Mouse (Mus musculus) Patski (cell line): ENCODE measurements at regions not wholly inside any gene's neighbourhood (a gene's known extent, or its start where the extent isn't known, plus 50 kb on each side); places are given as distances from the start of the nearest gene placed in this dataset.
A peak's percentile ranks its signal among the peaks of the same experiment; 100 is the strongest.

Experiments used
- ATAC-seq: fragments of 100-300 bp; one replicate; pipeline ENCODE4 v1.8.0; 2021
- CTCF ChIA-PET: fragments of 350-600 bp; sonication (Branson Sonifier 250); formaldehyde crosslinking; loops from one replicate; lab custom pipeline; 2022; ENCODE audit warnings: inconsistent platforms; lab: Charles Lee
- POLR2A ChIA-PET: fragments of 350-600 bp; sonication (Branson Sonifier 250); formaldehyde crosslinking; loops from one replicate; lab custom pipeline; 2022; ENCODE audit warnings: antibody characterized with exemption, inconsistent platforms; lab: Charles Lee
- DNase-seq: peaks from one replicate; pipeline ENCODE4 v3.0.0-alpha.2; 2011; ENCODE audit warnings: low read depth, low spot score
- H3K27me3 ChIP-seq: fragments of 371-371 bp; one replicate; pipeline ENCODE4 v1.5.1; 2021
- CTCF ChIP-seq: fragments of 100-300 bp; IDR thresholded peaks from one replicate; pipeline ENCODE4 v1.5.1; 2021
- in situ Hi-C: fragments of 300-500 bp; cut with MboI; formaldehyde crosslinking; loops from 3 replicates; pipeline ENCODE4 v1.11.1; 2018; ENCODE audit warnings: low pct_unique_long_range_greater_than_20kb, mixed read lengths

GRCm38 (mm10) chr13:72691783-72692729 is 63.4 kb downstream of the Irx2 start:
- ATAC-seq (no peak), DNase-seq (no peak)
- no peak for TF ChIP-seq CTCF
- peaks cover 2% of the 10 kb centered on the region for H3K27me3 ChIP-seq
- in situ Hi-C loops: no loop called here
- ChIA-PET POLR2A (no interaction called here), CTCF (no interaction called here)

GRCm38 (mm10) chr13:72707469-72707868 is 78.8 kb downstream of the Irx2 start:
- no peak for TF ChIP-seq CTCF
- DNase-seq (no peak), ATAC-seq (no peak)
- CTCF ChIA-PET: no interaction called here
- POLR2A ChIA-PET: no interaction called here
- H3K27me3 ChIP-seq: peaks cover 12% of the 10 kb centered on the region
- in situ Hi-C loops: no loop called here

GRCm38 (mm10) chr13:72708728-72709127 is 80.1 kb downstream of the Irx2 start:
- POLR2A ChIA-PET: interaction anchor here (0.6 kb wide), 1 partner anchor 39 kb away, joined by 3 read pairs; no protein-coding TSS in a partner anchor

GRCm38 (mm10) chr13:72710051-72710450 is 81.4 kb downstream of the Irx2 start:
- in situ Hi-C loops: no loop called here
- ChIA-PET POLR2A (interaction anchor here (0.6 kb wide), 1 partner anchor 81 kb away, joined by 3 read pairs; no protein-coding TSS in a partner anchor), CTCF (interaction anchor here (1.4 kb wide), 1 partner anchor 10 kb away, joined by 5 read pairs; no protein-coding TSS in a partner anchor)
- TF ChIP-seq CTCF: no peak
- peaks cover 12% of the 10 kb centered on the region for H3K27me3 ChIP-seq
- DNase-seq (no peak), ATAC-seq (no peak)

More at GRCm38 (mm10) chr13:72708728-72709127, 80.1 kb downstream of the Irx2 start:
- no peak for DNase-seq
- H3K27me3 ChIP-seq: peaks cover 12% of the 10 kb centered on the region
- no peak for ATAC-seq
- TF ChIP-seq CTCF: no peak
- CTCF ChIA-PET: no interaction called here
- in situ Hi-C loops: no loop called here

GRCm38 (mm10) chr13:72711136-72711535 is 82.5 kb downstream of the Irx2 start:
- in situ Hi-C loops: no loop called here
- ChIA-PET POLR2A (no interaction called here), CTCF (interaction anchor here (1.4 kb wide), 1 partner anchor 9 kb away, joined by 5 read pairs; no protein-coding TSS in a partner anchor)
- ATAC-seq (no peak), DNase-seq (no peak)
- H3K27me3 ChIP-seq: peaks cover 4% of the 10 kb centered on the region
- TF ChIP-seq CTCF: no peak

GRCm38 (mm10) chr13:72711842-72712330 is 83.3 kb downstream of the Irx2 start:
- no peak for DNase-seq
- peaks cover 2% of the 10 kb centered on the region for H3K27me3 ChIP-seq
- in situ Hi-C loops: no loop called here

GRCm38 (mm10) chr13:72714793-72715192 is 86.2 kb downstream of the Irx2 start:
- DNase-seq: no peak
- POLR2A ChIA-PET: no interaction called here
- in situ Hi-C loops: no loop called here

More at GRCm38 (mm10) chr13:72711842-72712330, 83.3 kb downstream of the Irx2 start:
- ChIA-PET POLR2A (no interaction called here), CTCF (interaction anchor here (0.9 kb wide), 1 partner anchor 14 kb away, joined by 3 read pairs; no protein-coding TSS in a partner anchor)
- no peak for TF ChIP-seq CTCF
- ATAC-seq: no peak

GRCm38 (mm10) chr13:72715959-72716680 is 87.5 kb downstream of the Irx2 start:
- CTCF ChIA-PET: no interaction called here
- no peak for DNase-seq
- POLR2A ChIA-PET: no interaction called here
- no peaks in the 10 kb centered on the region for H3K27me3 ChIP-seq
- no peak for ATAC-seq
- TF ChIP-seq CTCF: no peak
- in situ Hi-C loops: no loop called here

More at GRCm38 (mm10) chr13:72714793-72715192, 86.2 kb downstream of the Irx2 start:
- CTCF ChIA-PET: no interaction called here
- H3K27me3 ChIP-seq: no peaks in the 10 kb centered on the region
- no peak for ATAC-seq
- no peak for TF ChIP-seq CTCF

GRCm38 (mm10) chr13:72727126-72727525 is 98.5 kb downstream of the Irx2 start:
- peaks cover 8% of the 10 kb centered on the region for H3K27me3 ChIP-seq
- ChIA-PET CTCF (interaction anchor here (1.2 kb wide), 1 partner anchor 35 kb away, joined by 3 read pairs; no protein-coding TSS in a partner anchor), POLR2A (no interaction called here)
- no peak for DNase-seq
- in situ Hi-C loops: no loop called here
- no peak for TF ChIP-seq CTCF
- ATAC-seq: peak; percentile 20

GRCm38 (mm10) chr13:72735916-72736315 is 107.3 kb downstream of the Irx2 start:
- in situ Hi-C loops: no loop called here
- H3K27me3 ChIP-seq: peaks cover 27% of the 10 kb centered on the region
- ATAC-seq: no peak
- no peak for DNase-seq
- POLR2A ChIA-PET: no interaction called here
- CTCF ChIA-PET: no interaction called here
- TF ChIP-seq CTCF: no peak
